Mouse (Mus musculus) retina, postnatal 7 days (tissue): ENCODE data around the gene Crtap.

Experiments used
- DNase-seq: peaks from one replicate; pipeline ENCODE4 v3.0.0-alpha.2; 2012; ENCODE audit warnings: low read depth, low spot score

The Crtap gene

DNA sequence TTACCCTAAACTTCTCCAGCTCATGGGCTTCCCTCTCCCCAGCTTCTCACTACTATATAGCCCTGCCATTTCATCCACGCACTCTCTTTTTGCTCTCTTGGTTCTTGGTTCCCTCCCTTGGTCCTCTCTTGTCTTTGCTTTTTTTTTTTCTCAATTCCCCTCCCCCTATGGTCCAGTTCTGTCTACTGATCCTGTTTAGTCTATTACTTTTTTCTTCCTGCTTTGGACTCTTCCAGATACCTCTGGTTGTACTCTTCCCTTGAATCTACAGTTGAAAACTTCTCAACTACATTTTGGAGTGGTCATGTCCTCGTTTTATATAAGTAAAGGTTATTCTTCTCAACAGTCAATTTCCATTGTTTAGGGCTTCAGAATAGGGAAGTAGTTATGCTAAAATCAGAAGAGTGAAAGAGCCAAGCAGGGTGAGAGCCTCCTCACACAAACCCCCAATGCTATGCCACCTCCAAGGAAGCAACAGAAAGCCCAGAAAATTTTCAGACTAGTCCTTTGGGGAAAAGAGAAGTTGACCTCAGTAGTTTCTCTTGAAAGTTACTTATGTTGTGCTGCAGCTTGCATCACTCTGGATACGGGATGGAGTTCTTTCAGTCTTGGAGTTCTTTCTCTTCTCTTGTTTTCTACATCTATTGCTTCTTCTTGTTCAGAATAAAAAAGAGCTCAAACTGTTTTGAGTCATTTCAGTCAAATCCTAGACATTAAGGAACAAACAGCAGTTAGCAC is 64.3 kb downstream of the Crtap start:
- DNase-seq: no peak
